Mouse (Mus musculus) small intestine, adult 2 months (tissue): ENCODE data around the gene Iqsec2. TPM values are rescaled to one million over a fixed set of nuclear protein-coding genes. Genes with fewer than 3 reads are reported as not detected.

ENCODE experiments used
- H3K27ac ChIP-seq: fragments of 200-500 bp; 2 replicates; pipeline ENCODE4 v1.5.1; 2012; ENCODE audit warnings: low read depth, low read length, control low read depth, inconsistent platforms; ENCODE audit not compliant: insufficient read depth
- H3K27me3 ChIP-seq: fragments of 200-500 bp; 2 replicates; pipeline ENCODE4 v1.6.1; 2012; ENCODE audit warnings: mild to moderate bottlenecking, moderate library complexity, low read length, inconsistent platforms; ENCODE audit not compliant: control insufficient read depth, insufficient read depth
- H3K36me3 ChIP-seq: fragments of 200-500 bp; 2 replicates; pipeline ENCODE4 v1.6.1; 2012; ENCODE audit warnings: mild to moderate bottlenecking, low read length, control low read depth, inconsistent platforms; ENCODE audit not compliant: control insufficient read depth, insufficient read depth
- H3K4me1 ChIP-seq: fragments of 200-500 bp; 2 replicates; pipeline ENCODE4 v1.6.1; 2012; ENCODE audit warnings: low read length, inconsistent platforms, mixed read lengths; ENCODE audit not compliant: control insufficient read depth, insufficient read depth, insufficient read length
- H3K4me3 ChIP-seq: fragments of 200-500 bp; 2 replicates; pipeline ENCODE4 v1.5.1; 2012; ENCODE audit warnings: low read depth, mild to moderate bottlenecking, control low read depth, inconsistent platforms, low read length, moderate library complexity
- CTCF ChIP-seq: fragments of 200-500 bp; IDR thresholded peaks from 2 replicates; pipeline ENCODE4 v1.5.1; 2012; ENCODE audit warnings: low read depth, mild to moderate bottlenecking, control low read depth, inconsistent platforms, low read length, moderate library complexity, mixed read lengths; ENCODE audit not compliant: insufficient replicate concordance, insufficient read length; ENCODE audit errors: extremely low read depth
- POLR2A ChIP-seq: fragments of 200-500 bp; IDR thresholded peaks from 2 replicates; pipeline ENCODE4 v1.6.1; 2012; ENCODE audit warnings: low read depth, mild to moderate bottlenecking, control low read depth, inconsistent platforms, low read length, moderate library complexity
- WGBS: fragments of 180-500 bp; shearing (Covaris S2); methylation state at CpG from one replicate; pipeline ENCODE4 v1.1.7; 2018; 5-methylcytosine and 5-hydroxymethylcytosine counted together
- polyA plus RNA-seq: library from polyadenylated mRNA; depleted of rRNA; stranded (reverse); fragments of >200 nt; gene quantifications from 2 replicates; pipeline ENCODE4 v1.2.3, GENCODE M21; 2012

The Iqsec2 gene
- polyA plus RNA-seq, 1 experiment = 16.1 TPM

- 21% methylated on average over 8 of the region's 8 CpGs for WGBS
- Histone ChIP-seq H3K36me3 (no peaks in the 10 kb centered on the region), H3K4me1 (no peaks in the 10 kb centered on the region), H3K27me3 (no peaks in the 10 kb centered on the region), H3K27ac (peak overlapping the region; percentile 71; the same call in 1 of the 2 replicates), H3K4me3 (peak overlapping the region; percentile 93)
- TF ChIP-seq CTCF (no peak), POLR2A (no peak)
Measured at GRCm38 (mm10) chrX:152178843-152179545, 34.9 kb downstream of the Iqsec2 start.

DNA sequence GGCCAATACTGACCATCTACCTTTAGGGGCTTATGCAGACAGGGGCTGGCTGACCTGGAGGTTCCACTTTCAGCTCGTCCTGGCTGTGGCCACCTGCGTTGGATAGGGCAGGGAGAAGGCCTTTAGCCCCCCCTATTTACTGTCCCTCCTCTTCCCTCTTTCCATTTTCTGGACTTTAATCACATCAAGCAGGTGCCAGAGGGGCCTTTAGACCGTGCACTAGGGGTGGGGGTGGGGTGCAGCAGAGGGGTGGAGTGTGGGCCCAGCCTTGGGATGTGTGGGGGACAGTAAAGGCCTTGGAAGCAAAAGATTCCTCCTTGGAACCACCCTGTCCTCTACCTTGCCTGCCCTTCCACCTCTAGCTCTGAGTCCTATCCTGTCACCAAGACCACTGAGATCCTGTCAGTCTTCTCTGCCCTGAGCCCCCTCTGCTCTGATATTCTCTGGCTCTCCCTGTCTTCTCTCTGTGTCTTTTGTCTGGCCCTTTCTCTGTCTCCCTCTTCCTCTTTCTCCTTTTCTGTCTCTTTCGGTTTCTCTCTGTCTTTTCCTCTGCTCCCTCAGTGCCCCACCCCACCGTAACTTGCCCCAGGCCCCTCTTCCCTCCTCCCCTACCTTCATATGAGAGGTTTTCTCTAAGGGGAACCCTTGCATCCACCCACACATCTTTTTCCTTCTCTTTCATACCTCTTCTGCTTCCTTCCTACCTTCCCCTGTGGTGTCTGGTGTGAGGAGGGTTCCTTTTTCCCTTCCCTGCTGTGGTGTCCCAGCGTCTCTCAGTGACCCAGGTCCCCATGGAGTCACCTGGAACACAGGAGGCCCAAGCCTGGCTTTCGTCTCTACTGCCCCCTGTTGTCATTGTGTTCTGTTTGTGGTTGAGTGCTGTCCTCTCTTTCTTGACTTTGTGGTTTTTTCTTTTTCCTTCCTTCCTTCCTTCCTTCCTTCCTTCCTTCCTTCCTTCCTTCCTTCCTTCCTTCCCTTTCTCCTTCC lies 35.9 kb downstream of the Iqsec2 start:
- TF ChIP-seq POLR2A = no peak
- TF ChIP-seq CTCF = no peak
- Histone ChIP-seq H3K4me1 (no peaks in the 10 kb centered on the region), H3K27me3 (no peaks in the 10 kb centered on the region), H3K4me3 (peak overlapping the region; percentile 28), H3K27ac (no peak overlapping the region), H3K36me3 (no peaks in the 10 kb centered on the region)
- WGBS = 24% methylated on average over 7 of the region's 7 CpGs

DNA sequence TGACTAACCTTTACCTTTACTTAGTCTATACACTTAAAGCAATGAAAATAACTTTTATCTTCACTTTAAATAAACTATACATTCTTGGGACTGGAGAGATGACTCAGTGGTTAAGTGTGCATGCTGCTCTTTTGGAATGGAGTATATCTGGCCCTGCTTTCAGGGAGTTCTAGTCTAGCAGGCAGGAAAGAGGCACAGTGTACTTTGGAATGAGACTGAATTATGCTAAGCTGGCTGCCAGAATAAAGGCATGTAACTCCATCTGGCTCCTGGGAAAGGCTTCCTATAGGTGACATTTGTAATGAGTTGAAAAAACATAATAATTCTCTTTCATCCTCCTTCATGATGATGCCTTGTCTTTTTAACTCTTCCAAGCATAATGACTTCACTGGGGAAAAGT lies 43.1 kb downstream of the Iqsec2 start:
- Histone ChIP-seq H3K4me3 (no peak overlapping the region), H3K4me1 (no peaks in the 10 kb centered on the region), H3K27ac (no peak overlapping the region), H3K27me3 (no peaks in the 10 kb centered on the region), H3K36me3 (no peaks in the 10 kb centered on the region)
- no peak for TF ChIP-seq POLR2A
- TF ChIP-seq CTCF = no peak

DNA sequence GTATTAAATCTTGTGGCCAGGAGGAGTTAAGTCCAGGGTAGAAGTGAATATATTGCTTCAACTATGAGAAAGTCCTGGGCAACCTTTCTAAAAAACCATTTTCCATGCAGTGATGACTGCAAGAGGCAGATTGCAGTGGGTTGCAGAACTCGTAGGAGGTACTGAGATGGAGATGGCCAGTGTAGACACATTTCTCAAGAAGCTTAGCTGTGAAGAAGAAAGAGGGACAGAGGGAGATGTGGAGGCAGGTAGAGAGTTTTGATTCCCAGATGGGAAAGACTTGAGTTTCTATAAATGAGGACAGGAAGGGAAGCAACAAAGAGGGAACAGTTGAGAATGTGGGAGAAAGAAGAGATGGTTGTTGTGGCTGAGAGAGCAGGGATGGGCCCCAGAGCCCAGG lies 47.2 kb downstream of the Iqsec2 start:
- no peaks in the 10 kb centered on the region for H3K27me3 ChIP-seq
- TF ChIP-seq POLR2A (no peak), CTCF (no peak)
- H3K27ac ChIP-seq = no peak overlapping the region
- 74% methylated on average over 1 of the region's 1 CpGs for WGBS
- H3K36me3 ChIP-seq = no peaks in the 10 kb centered on the region; the same call in 1 of the 2 replicates
- H3K4me3 ChIP-seq = no peak overlapping the region
- no peaks in the 10 kb centered on the region for H3K4me1 ChIP-seq

GRCm38 (mm10) chrX:152197814-152198648 lies 54.0 kb downstream of the Iqsec2 start:
- 93% methylated on average over 1 of the region's 1 CpGs for WGBS
- Histone ChIP-seq H3K4me1 (no peaks in the 10 kb centered on the region), H3K27ac (no peak overlapping the region), H3K27me3 (no peaks in the 10 kb centered on the region), H3K36me3 (no peaks in the 10 kb centered on the region; the same call in 1 of the 2 replicates), H3K4me3 (no peak overlapping the region)
- TF ChIP-seq CTCF = no peak
- no peak for TF ChIP-seq POLR2A

DNA sequence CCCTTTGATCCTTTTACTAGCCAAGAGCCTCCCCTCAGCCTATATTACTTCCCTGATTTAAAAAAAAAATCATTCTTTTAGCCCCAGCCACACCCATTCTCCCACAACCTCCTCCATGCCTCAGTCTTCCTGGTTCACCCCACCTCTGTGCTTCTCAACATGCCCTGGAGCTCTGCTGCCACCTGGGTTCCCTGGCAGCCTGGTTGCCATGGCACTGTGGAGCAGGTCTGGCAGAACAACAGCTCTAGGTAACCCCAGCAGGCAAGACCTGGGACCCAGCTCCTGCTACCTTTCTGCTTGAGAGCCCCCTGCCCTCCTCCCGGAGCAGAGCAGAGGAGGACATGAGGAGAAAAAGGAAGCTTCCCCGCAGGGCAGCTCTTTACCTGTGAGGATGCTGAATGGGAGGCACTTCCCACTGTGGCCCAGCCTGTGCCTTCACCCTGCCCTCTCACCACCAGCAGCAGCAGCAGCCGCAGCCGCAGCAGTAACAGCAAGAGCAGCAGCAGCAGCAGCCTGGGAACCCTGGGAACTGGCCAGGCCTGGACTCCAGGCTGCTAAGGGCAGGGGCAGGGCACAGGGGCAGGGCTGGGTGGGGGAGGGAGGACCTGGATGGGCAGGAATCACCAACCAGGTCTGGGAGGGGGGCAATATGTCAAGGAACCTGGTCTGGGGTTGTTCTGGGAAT lies 57.8 kb downstream of the Iqsec2 start:
- WGBS = 58% methylated on average over 4 of the region's 4 CpGs
- no peak overlapping the region for H3K4me3 ChIP-seq
- H3K36me3 ChIP-seq = peaks cover 8% of the 10 kb centered on the region
- H3K27ac ChIP-seq = no peak overlapping the region
- H3K27me3 ChIP-seq = no peaks in the 10 kb centered on the region
- no peak for TF ChIP-seq CTCF
- TF ChIP-seq POLR2A = no peak
- no peaks in the 10 kb centered on the region for H3K4me1 ChIP-seq
